Mouse (Mus musculus) kidney, postnatal 36 days (tissue): ENCODE measurements around the gene Bspry.
A peak's percentile ranks its signal among the peaks of the same experiment; 100 is the strongest.
"Not testable (repeated sequence)": the region's sequence is repeated elsewhere in the genome, so short reads cannot be mapped to it uniquely, and the experiment has no call there.

Source experiments
- DNase-seq, 2 experiments: peaks; one replicate each; pipeline ENCODE4 v3.0.0; 2021 to 2022; ENCODE audit warnings: mixed read lengths in 2 of 2

Bspry gene

DNA sequence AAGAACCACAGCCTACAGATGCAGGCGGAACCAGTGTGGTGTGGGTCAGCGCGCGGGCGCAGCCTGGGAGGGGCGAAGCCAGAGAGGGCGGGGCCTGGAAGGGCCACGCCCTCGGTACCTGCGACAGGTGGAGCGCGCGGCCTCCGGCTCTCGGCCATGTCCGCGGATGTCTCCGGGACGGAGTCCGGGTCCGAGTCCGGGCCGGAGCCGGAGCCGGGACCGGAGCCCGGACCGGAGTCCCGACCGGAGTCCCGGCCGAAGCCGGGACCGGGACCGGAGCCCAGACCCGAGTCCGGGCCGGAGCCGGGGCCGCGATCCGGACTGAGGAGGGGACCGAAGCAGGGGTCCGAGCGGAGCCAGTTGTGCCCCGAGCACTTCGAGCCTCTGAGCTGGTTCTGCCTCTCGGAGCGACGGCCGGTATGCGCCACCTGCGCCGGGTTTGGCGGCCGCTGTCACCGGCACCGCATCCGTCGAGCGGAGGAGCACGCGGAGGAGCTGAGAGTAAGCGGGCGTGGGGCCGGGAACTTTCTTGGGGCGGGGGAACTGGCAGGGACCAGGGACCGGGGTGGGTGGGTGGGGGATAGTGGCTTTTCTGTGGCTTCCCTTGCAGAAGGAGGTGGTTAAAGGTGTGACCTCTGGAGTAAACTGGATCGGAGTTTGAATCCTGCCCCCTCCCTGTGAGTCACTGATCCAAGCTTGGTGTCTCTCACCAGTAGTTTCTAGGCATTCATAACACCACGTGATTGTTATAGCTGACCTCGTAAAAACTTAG, at the start of gene Bspry:
Bspry (plus strand) TSS at position 117 of the 772 bp plus-strand sequence.
- peak; percentile 80 to 86 for DNase-seq

DNA sequence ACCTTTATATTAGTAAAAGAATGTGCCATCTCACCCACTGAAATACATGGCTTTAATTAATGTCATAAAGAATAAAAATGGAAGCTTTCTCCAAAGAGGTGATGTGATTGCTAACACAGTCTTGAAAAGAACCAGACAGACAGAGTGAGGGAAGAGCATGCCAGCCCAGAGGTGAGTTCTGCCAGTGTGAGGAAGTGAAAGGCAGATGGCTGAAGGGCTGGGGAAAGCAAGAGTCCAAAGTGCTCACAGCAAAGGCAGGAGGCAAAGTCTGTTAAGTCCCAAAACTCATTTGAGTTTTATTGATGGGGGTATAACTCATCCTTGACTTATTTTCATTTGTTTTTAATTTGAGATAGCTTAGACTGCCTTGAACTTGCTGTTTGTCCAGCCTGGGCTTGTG, 49.2 kb upstream of the Bspry start:
- DNase-seq: peak; percentile 31 to 43

DNA sequence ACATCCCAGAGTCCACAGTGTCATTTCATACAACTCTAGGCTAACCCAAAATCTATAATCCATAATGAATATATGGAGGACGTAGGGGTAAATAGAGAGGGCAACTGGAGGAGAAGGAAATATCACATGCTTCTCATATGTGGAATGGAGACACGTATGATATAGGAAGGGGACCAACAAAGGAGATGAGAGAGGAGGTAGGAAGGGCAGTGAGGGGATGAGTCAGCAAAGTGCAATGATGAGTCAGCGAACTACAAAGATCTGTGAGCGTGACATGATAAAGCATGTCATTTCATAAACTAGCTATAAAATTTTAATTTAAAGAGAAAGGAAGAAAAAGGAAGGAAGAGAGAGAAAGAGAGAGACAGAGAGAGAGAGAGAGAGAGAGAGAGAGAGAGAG, 48.3 kb upstream of the Bspry start:
- DNase-seq: no peak

DNA sequence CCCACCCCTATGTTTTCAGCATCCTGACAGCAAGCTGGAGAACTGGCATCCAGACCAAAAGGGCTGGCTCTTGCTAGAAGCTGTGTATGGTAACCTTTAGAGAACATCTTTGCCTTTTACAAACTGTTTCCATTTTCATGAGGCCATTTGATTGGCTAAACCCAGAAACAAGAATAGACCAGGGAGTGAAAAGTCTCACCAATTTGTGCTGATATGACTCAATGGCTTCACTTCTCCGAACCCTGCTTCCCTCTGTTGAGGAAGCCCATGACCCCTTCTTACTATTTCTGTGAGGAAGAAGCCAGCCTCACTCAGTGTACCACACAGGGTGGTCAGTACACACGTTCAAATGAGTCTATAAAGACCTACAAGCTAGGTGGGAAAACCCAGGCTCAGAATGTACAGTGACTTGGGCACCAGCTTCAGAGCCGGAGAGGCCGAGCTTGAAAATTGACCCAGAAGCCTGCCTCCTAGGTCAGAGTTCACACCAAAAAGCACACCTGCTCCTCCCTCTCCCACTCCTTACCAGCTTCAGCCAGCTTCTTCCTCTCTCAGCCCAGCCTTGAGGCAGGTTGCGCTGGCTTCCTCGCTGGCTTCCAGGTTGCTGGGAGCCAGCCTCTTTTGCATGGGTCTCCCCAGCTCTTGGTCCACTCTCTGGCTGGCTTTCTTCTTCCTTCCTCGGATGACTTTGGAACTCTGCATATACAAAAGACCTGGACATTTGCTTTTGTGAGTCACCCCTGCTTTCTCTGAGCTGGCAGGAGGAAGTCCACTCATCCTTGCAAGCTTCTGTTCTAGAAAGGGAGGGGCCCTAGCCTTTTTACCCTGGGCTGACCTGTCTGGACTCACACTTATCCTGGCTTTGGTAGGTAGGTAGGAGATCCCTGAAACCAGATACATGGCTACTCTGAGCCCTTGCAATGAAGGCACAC, 45.6 kb upstream of the Bspry start:
- peak; percentile 70 to 73 for DNase-seq

DNA sequence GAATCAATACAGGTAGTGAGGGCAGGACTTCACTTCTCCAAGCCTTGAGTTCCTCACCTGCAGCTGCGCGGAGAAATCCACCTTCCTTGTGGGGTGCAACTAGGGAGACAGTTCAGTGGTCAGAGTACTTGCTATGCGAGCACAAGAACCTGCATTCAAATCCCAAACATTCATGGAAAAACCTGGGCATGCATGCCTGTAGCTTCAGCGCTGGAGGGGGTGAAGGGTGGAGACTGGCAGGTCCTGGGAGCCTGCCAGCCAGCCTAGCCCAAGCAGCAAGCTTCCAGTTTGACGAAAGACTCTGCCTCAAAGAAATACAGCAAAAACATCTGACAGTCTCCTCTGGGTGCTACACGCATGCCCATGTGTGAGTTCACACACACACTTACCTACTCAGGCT, 44.8 kb upstream of the Bspry start, which contains the start of gene Rnf183:
Rnf183 (minus strand) TSS at position 172 of the 400 bp plus-strand sequence.
- peak; percentile 75 to 83 for DNase-seq

DNA sequence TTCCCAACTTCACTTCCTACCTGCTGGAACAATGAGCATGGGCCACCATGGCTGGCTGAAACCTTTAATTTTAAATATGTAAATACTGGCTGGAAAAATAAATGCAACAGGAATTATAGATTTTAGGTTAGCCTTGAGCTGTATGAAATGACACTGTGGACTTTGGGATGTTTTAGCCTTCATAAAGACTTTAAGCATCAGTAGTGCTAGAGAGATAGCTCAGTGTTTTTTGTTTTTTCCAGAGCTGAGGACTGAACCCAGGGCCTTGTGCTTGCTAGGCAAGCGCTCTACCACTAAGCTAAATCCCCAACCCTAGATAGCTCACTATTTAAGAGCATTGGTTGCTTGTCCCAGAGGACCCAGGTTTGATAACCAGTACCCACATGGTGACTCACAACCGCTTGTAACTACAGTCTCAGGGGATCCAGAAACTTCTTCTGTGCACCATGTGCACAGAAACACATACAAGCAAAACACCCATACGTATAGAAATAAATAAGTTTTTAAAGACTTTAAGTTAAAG, 42.5 kb upstream of the Bspry start:
- DNase-seq: no peak

DNA sequence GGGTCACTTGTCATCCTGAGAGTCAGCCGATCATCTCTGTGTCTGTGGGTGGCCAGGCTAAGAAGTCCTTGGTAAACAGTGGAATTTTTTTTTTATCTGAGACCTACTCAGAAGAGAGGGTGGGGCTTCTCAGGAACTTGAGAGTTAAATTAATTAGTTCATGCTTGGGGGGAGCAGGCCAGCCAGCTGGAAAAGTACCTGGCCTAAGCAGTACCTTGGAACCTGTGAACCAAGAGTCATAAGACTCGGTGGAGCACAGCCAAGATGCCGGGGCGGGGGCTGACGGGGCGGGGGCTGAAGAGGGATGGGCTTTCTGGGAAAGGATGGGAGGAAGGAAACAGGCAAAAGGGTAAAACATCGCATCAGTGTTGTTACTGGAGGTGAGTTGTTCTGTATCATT, 42.0 kb upstream of the Bspry start:
- peak; percentile 87 to 90 for DNase-seq

DNA sequence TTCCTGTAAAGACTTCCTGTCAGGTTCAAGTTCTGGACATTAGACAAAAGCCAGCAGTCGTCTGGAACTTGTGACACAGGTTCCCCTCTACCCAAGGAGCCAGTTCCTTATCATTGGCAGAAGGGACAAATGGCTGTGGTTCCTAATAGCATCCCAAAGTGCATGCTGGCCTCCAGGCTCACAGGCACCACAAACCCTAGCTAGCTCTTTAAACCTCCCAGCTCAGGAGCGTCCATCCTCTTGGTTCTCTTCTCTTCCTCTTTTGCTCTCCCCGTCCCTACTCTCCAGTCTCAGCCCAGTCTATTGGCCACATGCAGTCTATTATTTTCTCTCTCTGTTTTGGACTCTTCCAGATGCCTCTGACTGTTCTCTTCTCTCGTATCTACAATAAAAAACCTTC, 40.1 kb upstream of the Bspry start:
- no peak for DNase-seq

DNA sequence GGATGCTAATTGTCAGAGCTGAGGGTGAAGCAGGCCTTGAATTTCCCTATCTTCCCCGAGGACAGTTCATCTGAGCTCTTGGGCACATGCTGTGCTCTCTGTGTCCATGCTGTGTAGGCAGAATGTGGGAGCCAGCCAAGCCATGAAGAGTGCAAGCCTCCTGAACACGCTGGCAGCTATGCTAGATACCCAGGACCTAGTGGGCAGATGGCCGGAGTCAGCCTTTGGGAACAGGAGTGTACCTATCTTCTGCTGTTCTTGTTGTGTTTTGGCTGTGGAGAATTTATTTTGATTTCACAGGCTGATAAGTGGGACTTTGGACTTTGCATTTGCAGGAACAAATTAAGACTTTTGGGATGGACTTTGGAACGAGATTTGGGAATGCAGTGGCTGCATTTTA, 39.3 kb upstream of the Bspry start:
- DNase-seq: peak; percentile 73 to 82

DNA sequence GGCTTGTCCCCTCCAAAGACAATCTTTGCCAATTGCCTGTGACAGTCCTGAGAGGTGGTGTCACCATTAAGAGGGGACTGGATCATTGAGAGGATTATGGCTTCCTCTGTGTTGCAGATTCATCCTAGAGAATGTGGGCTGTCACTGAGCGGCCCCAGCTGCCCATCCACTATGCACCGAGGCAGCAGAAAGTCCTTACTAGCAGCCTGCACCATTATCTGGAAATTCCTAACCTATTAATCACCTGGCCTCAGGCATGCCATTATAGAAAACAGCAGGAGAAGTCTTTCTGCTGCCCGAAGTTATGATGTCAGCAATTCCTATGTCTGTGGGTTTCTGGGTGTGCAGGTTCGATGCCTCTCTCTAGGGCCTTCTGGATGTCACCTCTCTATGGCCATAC, 38.9 kb upstream of the Bspry start:
- DNase-seq: no peak

DNA sequence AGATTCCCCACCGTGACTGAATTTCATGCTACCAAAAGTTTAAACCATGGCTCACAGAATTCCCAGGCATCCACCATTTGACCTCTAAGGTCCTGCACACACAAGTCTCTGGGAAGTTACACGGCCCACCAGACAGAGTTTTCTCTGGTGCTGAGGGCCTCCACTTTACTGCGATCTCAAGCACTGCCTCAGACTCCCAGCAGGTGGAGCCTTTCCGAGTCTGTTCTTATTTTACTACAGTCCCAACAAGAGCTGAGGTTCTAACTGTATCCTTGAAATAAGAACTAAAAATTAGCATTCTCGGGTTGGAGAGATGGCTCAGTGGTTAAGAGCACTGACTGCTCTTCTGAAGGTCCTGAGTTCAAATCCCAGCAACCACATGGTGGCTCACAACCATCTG, 24.9 kb upstream of the Bspry start:
- peak; percentile 39 to 70 for DNase-seq

DNA sequence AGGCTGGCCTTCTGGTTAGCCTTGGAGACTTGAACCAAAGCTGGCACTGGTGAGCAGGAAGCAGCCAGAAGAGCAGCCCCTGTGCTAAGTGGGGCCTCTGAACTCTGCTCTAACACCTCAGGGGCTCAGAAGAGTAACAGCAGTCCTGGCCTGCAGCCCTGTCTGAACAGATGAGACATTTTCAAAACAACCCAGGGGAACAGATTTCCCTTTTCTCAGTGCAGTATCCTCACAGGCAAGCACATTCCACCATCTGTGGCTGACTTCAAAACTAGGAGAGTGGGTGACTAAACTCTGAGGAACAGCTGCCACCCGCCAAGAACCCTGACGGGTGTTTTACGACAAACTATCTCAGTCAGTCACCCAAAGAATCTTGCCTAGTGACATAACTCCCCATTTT, 20.8 kb upstream of the Bspry start:
- DNase-seq: no peak

DNA sequence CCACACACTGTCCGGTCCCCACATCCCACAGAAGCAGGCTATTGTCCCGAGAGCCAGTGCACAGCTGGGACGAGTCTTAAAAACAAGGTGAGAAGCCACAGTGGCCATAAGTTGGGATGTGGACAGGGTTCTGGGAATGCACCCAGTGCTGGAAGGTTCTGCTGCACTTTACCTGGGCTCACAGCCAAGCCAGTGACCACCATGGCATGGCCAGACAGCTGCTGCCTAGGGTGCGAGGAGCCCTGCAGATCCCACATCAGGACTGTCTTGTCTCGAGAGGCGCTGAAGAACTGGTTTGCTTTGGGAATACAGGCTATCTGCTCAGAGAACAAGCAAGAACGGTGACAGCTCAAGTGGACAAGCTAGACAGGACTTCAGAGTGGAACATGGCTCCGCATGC, 19.5 kb upstream of the Bspry start:
- DNase-seq: no peak

DNA sequence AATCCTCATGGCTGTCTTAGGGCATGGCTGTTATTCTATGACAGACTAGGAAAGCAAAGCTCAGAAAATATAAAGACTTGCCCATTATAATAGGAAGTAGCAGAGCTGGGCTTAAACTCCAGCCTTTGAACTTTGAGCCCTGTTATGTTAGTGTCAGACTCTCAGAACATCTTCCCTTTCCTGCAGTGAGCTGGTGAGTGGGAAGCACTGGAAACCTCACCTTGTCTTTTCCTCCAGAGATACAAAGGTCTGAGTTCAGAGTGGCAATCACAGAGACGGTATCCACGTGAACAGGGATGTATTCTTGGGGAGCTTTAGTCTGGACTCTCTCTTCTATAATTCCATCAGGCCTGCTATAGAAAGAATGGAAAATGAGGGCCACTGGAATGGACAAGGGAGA, 16.7 kb upstream of the Bspry start:
- peak; percentile 35 to 55 for DNase-seq

DNA sequence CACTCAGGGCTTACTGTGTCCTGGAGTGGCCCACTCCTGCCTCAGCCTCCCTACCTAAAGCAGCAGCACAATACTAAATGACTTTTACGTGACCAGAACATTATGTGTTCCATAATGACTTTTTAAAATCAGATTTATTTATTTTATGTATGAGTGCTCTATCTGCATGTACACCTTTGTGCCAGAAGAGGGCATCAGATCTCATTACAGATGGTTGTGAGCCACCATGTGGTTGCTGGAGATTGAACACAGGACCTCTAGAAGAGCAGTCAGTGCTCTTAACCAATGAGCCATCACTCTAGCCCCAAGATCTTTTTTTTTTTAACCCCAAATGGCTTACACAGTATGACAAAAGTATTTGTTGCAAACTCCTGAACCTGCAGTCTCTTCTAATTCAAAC, 11.7 kb upstream of the Bspry start:
- DNase-seq: no peak

DNA sequence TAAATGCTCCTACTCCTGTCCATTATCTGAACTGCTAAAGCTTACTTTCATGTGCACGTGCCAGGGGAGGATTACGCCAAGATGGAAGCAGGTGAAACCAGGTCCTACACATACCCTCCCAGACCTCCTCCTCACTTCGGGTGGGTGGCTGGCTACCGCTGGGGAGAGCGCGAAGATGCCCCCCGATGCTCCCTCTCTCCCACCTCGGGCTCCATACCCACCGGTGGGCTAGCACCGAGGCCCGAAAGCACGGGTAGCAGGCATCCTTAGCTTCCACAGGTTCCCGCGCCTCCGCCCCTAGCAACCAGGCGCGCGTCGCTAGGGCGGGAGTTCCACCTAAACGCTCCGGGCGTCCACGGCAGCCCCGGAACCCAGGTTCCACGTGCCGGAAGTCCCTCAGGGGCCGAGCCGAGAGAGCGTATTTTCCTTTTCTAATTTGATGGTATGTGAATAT, 9.2 kb upstream of the Bspry start, which contains the start of gene Wdr31:
Wdr31 (minus strand) TSS at position 299 of the 454 bp plus-strand sequence.
- DNase-seq: peak; percentile 71 to 86

DNA sequence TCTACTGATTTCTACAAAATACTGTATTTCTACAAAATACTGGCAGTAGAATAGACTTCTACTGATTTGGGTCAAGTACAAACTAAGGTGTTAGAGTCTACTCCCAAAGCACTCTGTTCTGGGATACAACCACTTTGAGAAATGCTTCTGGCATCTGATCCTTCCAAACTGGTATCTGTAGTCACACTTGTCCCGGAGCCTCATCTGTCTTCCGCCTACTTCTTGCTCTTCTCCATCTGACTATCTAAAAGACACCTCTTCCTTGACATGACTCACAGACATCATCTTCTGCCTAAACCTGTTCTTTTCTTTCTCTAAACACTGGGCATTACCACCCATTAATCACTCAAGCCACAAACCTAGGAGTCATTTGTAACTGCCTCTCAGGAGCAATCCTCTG, 7.8 kb upstream of the Bspry start:
- DNase-seq: no peak

DNA sequence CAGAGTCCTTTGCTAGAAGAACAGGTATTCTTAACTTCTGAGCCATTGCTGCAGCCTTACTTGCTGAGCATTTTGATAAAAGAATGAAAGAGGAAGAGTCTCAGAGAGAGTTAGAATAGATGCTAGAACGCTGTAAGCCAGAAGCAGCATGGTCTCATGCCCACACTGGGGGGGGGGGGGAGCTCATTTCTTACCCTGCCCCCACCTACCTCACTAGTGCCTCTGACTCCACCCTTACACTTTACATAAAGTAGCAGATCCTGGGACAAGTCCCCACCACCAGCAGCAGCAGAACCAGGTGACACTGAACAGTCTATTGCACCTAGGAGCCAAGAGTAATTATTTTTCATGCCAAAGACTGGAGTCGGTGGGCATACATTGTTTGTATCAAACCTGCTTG, 4.7 kb upstream of the Bspry start:
- DNase-seq: no peak

DNA sequence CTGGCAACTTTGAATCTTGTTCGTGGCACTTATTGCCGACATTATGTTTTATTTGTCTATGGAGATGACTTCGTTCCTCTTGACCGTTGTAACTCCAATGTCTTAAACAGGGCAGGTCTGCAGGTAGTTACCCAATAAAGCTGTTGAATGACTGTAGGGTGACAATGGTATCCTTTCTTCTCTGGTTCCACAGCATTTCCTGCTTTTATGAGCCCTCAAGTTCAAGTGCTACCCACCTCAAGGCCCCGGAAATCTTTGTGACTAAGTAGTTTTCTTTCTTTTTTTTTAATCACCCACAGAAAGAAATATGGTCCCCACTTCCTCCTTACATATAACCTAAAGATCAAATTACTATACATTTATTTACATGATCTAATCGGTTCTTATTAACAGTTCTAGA, 4.1 kb upstream of the Bspry start:
- DNase-seq: no peak

DNA sequence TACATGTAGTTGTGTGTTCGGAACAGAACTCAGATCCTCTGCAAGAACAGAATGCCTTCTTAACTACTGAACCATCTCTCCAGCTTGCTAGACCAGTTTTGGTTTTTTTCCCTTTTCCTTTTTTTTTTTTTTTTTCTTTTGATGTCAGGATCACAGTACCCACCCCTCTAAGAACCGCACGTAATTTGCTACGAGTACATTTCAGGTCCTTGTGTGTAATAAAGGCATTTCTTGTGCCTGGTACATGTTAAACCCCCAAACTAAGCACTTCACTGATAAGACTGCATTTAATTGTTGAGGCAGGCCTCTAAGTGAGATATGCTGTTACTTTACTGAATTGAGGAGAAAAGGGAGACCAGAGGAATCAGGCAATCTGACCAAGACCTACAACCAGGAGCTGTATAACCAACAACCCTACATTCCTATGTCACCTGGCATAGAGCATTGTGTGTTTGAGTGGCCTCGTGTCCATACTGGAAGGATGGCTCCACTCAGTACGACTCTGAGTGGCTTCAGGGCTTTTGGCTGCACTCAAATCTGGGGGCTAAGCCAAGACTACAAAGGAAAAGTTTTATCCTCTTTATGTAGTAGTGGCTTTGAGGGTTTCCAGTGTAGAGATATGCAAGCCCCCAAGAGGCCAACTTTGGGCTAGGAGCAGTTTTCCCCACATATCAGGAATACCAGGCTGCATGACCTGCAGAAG, 2.2 kb upstream of the Bspry start:
- no peak for DNase-seq

DNA sequence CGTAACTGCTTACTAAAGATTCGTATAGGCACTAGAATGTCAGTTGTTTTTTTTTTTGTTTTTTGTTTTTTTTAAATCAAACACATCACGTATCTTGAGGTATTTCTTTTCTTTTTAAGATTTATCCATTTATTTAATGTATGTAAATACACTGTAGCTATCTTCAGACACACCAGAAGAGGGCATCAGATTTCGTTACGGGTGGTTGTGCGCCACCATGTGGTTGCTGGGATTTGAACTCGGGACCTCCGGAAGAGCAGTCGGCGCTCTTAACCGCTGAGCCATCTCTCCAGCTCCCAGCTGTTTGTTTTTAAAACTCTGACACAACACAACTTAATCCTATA, 288 bp upstream of the Bspry start:
- not testable (repeated sequence) for DNase-seq

DNA sequence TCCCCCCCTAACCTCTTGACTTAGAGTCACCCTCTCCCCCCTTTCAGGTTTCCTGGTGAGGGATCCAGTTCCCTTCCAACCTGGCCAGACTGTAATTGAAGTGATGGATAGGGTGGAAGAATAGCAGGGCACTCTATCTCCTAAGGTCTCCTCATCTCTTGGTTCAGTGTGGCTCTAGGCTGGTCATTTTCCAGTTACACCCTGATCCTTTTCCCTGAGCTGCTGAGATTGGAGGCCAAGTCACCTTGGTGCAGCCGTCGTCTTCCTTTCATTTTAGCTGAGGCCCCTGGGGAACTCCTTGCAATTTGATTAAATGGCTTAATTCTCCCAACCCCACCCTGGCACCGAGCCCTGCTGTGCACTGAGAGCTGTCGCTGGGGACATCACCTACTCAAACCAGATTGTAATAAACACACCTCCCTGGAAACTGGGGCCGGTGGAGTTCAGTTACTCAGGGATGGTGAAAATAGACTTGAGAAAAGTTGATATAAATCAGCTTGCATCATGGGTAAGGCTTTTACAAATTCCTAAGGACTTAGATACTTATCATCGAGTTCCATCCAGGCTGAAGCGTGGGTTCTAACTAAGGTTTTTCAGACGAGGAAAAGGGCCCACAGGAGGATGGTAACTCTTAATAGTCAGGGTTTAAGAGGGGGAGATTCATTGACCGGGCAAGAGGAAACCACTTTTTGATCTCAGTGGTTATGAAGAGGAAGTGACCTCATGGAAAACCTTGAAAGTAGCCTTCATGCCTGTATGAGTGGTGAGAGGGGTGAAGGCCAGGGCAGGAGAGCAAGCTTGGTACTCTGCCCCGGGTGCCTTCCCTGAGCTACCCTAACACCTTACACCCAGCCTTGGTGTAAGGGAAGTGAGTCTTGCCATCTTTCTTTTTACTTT, 1.1 kb downstream of the Bspry start:
- peak; percentile 42 to 64 for DNase-seq
